Mouse (Mus musculus): ENCODE results near the gene Kcnc1. TPM values are rescaled to one million over a fixed set of nuclear protein-coding genes. Genes with fewer than 3 reads are reported as not detected.

The Kcnc1 gene
- polyA plus RNA-seq, 1 experiment from 2014 or later = 14.5 TPM

GRCm38 (mm10) chr7:46423951-46424350, 27.7 kb downstream of the Kcnc1 start:
- Histone ChIP-seq H3K4me1 (ENCODE audit: control insufficient read depth, insufficient read depth, low read depth, low read length) (peaks cover 30% of the 10 kb centered on the region), H3K4me3 (ENCODE audit: low read length) (no peak overlapping the region), H3K9ac (ENCODE audit: low read depth, low read length) (no peak overlapping the region), H3K9me3 (ENCODE audit: control insufficient read depth, low read length) (no peaks in the 10 kb centered on the region), H3K27ac (ENCODE audit: low read depth, low read length) (no peak overlapping the region), H3K27me3 (replicated peaks; ENCODE audit: control insufficient read depth, insufficient read depth, low read length) (no peaks in the 10 kb centered on the region), H3K36me3 (ENCODE audit: control insufficient read depth, insufficient read depth, low read length) (0 out of 2 replicates have a peak, but pooled peaks cover 6% of the 10 kb centered on the region), H3K4me2 (ENCODE audit: low read length) (no peak overlapping the region)
- 71% methylated on average over 3 of the region's 3 CpGs for WGBS
- no peak for ATAC-seq

- whole genome bisulfite sequencing = 45% methylated on average over 4 of the region's 4 CpGs
- no peak overlapping the region for H3K4me2 ChIP-seq (ENCODE audit: low read length)
- 0 out of 2 replicates have a peak, but pooled peaks cover 6% of the 10 kb centered on the region for H3K36me3 ChIP-seq (ENCODE audit: control insufficient read depth, insufficient read depth, low read length)
- H3K27me3 ChIP-seq (replicated peaks; ENCODE audit: control insufficient read depth, insufficient read depth, low read length) = no peaks in the 10 kb centered on the region
- H3K9me3 ChIP-seq (ENCODE audit: control insufficient read depth, low read length) = no peaks in the 10 kb centered on the region
- no peak overlapping the region for H3K27ac ChIP-seq (ENCODE audit: low read depth, low read length)
- no peak overlapping the region for H3K4me3 ChIP-seq (ENCODE audit: low read length)
- ATAC-seq = no peak
- H3K9ac ChIP-seq (ENCODE audit: low read depth, low read length) = no peak overlapping the region
- peaks cover 30% of the 10 kb centered on the region for H3K4me1 ChIP-seq (ENCODE audit: control insufficient read depth, insufficient read depth, low read depth, low read length)
Observed at GRCm38 (mm10) chr7:46425012-46425411, 28.7 kb downstream of the Kcnc1 start.

- ATAC-seq = peak; percentile 58
- WGBS = 26% methylated on average over 5 of the region's 5 CpGs
Observed at GRCm38 (mm10) chr7:46433874-46434273, 37.6 kb downstream of the Kcnc1 start.

DNA sequence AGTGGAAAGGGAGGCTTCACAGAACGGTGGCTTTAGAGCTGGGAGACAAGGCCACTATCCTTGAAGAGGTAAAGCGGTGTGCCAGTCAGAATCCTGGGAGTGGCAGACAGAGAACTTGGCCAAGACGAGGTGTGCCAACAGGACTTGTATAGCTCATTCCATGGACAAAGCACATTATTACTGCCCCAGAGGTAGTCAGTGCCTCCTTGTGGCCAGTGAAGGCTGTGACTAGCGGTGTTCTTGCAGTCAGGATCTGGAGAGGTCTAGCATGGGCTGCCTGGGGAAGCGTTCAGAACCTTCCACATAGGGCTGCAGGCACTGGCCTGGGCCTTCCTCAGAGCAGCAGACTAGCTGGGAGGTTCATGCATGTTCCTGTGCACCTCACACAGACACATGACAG, 39.5 kb downstream of the Kcnc1 start:
- H3K4me1 ChIP-seq (ENCODE audit: control insufficient read depth, insufficient read depth, low read depth, low read length) = peaks cover 3% of the 10 kb centered on the region
- H3K27me3 ChIP-seq (replicated peaks; ENCODE audit: control insufficient read depth, insufficient read depth, low read length) = no peaks in the 10 kb centered on the region
- no peaks in the 10 kb centered on the region for H3K9me3 ChIP-seq (ENCODE audit: control insufficient read depth, low read length)
- WGBS = 90% methylated on average over 5 of the region's 5 CpGs
- no peak overlapping the region for H3K9ac ChIP-seq (ENCODE audit: low read depth, low read length)
- no peak overlapping the region for H3K4me2 ChIP-seq (ENCODE audit: low read length)
- no peak for ATAC-seq
- no peak overlapping the region for H3K27ac ChIP-seq (ENCODE audit: low read depth, low read length)
- peaks cover 5% of the 10 kb centered on the region; the same call in 1 of the 2 replicates for H3K36me3 ChIP-seq (ENCODE audit: control insufficient read depth, insufficient read depth, low read length)
- H3K4me3 ChIP-seq (ENCODE audit: low read length) = no peak overlapping the region

More at GRCm38 (mm10) chr7:46433874-46434273, 37.6 kb downstream of the Kcnc1 start:
- Histone ChIP-seq H3K4me2 (ENCODE audit: low read length) (no peak overlapping the region), H3K9ac (ENCODE audit: low read depth, low read length) (no peak overlapping the region), H3K4me3 (ENCODE audit: low read length) (no peak overlapping the region), H3K4me1 (ENCODE audit: control insufficient read depth, insufficient read depth, low read depth, low read length) (peaks cover 3% of the 10 kb centered on the region), H3K9me3 (ENCODE audit: control insufficient read depth, low read length) (no peaks in the 10 kb centered on the region), H3K27me3 (replicated peaks; ENCODE audit: control insufficient read depth, insufficient read depth, low read length) (no peaks in the 10 kb centered on the region), H3K27ac (ENCODE audit: low read depth, low read length) (no peak overlapping the region), H3K36me3 (ENCODE audit: control insufficient read depth, insufficient read depth, low read length) (peaks cover 5% of the 10 kb centered on the region; the same call in 1 of the 2 replicates)

DNA sequence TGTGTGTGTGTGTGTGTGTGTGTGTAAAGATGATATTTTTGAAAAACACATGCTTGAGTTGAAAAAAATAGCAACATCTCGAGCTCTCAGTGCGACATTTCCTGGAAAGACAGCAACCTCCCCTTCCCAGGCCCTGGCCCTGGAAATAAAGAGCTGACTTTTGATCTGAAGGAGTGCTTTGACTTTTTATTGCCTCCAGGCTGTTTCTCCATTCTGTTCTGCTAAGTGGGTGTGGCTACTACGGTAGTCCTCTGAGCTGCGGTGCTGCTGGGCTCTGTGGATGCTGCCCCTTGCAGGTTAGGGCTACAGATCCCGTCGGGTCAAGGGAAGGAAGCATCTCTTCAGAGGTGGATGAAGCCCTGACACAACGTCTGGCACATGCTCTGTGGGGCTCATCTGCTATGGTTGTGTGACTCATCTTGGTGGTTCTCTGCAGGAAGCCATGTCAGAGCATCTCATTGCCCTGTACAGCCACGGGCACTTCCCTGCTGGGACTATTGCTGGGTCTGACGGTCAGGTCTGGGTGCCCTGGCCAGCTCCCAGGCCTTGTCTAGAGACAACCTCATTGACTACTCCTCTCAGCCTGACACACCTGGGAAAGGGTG, 42.3 kb downstream of the Kcnc1 start:
- WGBS = 56% methylated on average over 9 of the region's 9 CpGs
- Histone ChIP-seq H3K9me3 (ENCODE audit: control insufficient read depth, low read length) (no peaks in the 10 kb centered on the region), H3K4me2 (ENCODE audit: low read length) (no peak overlapping the region), H3K36me3 (ENCODE audit: control insufficient read depth, insufficient read depth, low read length) (peaks cover 2% of the 10 kb centered on the region; the same call in 1 of the 2 replicates), H3K4me3 (ENCODE audit: low read length) (no peak overlapping the region), H3K27ac (ENCODE audit: low read depth, low read length) (0 out of 2 replicates have a peak overlapping the region, but pooled peaks have one; percentile 44), H3K27me3 (replicated peaks; ENCODE audit: control insufficient read depth, insufficient read depth, low read length) (no peaks in the 10 kb centered on the region), H3K4me1 (ENCODE audit: control insufficient read depth, insufficient read depth, low read depth, low read length) (no peaks in the 10 kb centered on the region; the same call in 1 of the 2 replicates), H3K9ac (ENCODE audit: low read depth, low read length) (no peak overlapping the region; the same call in 1 of the 2 replicates)
- ATAC-seq = no peak

DNA sequence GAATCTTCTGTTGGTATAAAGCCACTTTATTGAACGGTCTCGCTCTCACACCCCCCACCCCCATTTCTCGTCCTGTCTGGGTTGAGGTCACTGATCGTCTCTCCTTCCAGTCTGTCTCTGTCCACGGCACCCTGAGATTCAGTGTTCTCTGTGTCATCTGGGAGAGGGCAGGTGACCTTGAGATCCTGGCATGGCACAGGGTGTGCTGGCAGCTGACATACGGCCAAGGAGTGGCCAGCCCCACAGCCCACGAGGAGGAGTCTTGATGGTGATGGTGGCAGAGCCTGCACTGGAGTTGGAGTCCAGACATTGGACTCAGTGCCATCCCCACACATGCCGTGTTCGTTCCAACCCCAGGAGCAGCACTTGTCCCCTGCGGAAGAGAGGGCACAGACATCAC, 46.9 kb downstream of the Kcnc1 start:
- H3K4me1 ChIP-seq (ENCODE audit: control insufficient read depth, insufficient read depth, low read depth, low read length) = peaks cover 4% of the 10 kb centered on the region
- H3K4me3 ChIP-seq (ENCODE audit: low read length) = no peak overlapping the region
- ATAC-seq = no peak
- no peaks in the 10 kb centered on the region for H3K27me3 ChIP-seq (replicated peaks; ENCODE audit: control insufficient read depth, insufficient read depth, low read length)
- H3K9me3 ChIP-seq (ENCODE audit: control insufficient read depth, low read length) = no peaks in the 10 kb centered on the region
- H3K27ac ChIP-seq (ENCODE audit: low read depth, low read length) = no peak overlapping the region
- H3K4me2 ChIP-seq (ENCODE audit: low read length) = no peak overlapping the region
- WGBS = 79% methylated on average over 10 of the region's 10 CpGs
- no peaks in the 10 kb centered on the region for H3K36me3 ChIP-seq (ENCODE audit: control insufficient read depth, insufficient read depth, low read length)
- no peak overlapping the region for H3K9ac ChIP-seq (ENCODE audit: low read depth, low read length)

GRCm38 (mm10) chr7:46445896-46446295, 49.6 kb downstream of the Kcnc1 start:
- H3K27ac ChIP-seq (ENCODE audit: low read depth, low read length) = no peak overlapping the region
- H3K4me3 ChIP-seq (ENCODE audit: low read length) = no peak overlapping the region
- 82% methylated on average over 6 of the region's 6 CpGs for WGBS
- no peak overlapping the region for H3K4me2 ChIP-seq (ENCODE audit: low read length)
- no peak for ATAC-seq
- H3K36me3 ChIP-seq (ENCODE audit: control insufficient read depth, insufficient read depth, low read length) = no peaks in the 10 kb centered on the region
- no peaks in the 10 kb centered on the region for H3K9me3 ChIP-seq (ENCODE audit: control insufficient read depth, low read length)
- peaks cover 15% of the 10 kb centered on the region for H3K4me1 ChIP-seq (ENCODE audit: control insufficient read depth, insufficient read depth, low read depth, low read length)
- H3K27me3 ChIP-seq (replicated peaks; ENCODE audit: control insufficient read depth, insufficient read depth, low read length) = no peaks in the 10 kb centered on the region
- no peak overlapping the region for H3K9ac ChIP-seq (ENCODE audit: low read depth, low read length)

GRCm38 (mm10) chr7:46447473-46448165, 51.3 kb downstream of the Kcnc1 start:
- no peaks in the 10 kb centered on the region for H3K27me3 ChIP-seq (replicated peaks; ENCODE audit: control insufficient read depth, insufficient read depth, low read length)
- no peak overlapping the region for H3K4me2 ChIP-seq (ENCODE audit: low read length)
- H3K9ac ChIP-seq (ENCODE audit: low read depth, low read length) = no peak overlapping the region
- ATAC-seq = no peak
- H3K27ac ChIP-seq (ENCODE audit: low read depth, low read length) = peak overlapping the region; percentile 25; the same call in 1 of the 2 replicates
- WGBS = 39% methylated on average over 9 of the region's 9 CpGs
- H3K36me3 ChIP-seq (ENCODE audit: control insufficient read depth, insufficient read depth, low read length) = no peaks in the 10 kb centered on the region
- H3K4me1 ChIP-seq (ENCODE audit: control insufficient read depth, insufficient read depth, low read depth, low read length) = peaks cover 15% of the 10 kb centered on the region
- H3K9me3 ChIP-seq (ENCODE audit: control insufficient read depth, low read length) = no peaks in the 10 kb centered on the region
- H3K4me3 ChIP-seq (ENCODE audit: low read length) = no peak overlapping the region

DNA sequence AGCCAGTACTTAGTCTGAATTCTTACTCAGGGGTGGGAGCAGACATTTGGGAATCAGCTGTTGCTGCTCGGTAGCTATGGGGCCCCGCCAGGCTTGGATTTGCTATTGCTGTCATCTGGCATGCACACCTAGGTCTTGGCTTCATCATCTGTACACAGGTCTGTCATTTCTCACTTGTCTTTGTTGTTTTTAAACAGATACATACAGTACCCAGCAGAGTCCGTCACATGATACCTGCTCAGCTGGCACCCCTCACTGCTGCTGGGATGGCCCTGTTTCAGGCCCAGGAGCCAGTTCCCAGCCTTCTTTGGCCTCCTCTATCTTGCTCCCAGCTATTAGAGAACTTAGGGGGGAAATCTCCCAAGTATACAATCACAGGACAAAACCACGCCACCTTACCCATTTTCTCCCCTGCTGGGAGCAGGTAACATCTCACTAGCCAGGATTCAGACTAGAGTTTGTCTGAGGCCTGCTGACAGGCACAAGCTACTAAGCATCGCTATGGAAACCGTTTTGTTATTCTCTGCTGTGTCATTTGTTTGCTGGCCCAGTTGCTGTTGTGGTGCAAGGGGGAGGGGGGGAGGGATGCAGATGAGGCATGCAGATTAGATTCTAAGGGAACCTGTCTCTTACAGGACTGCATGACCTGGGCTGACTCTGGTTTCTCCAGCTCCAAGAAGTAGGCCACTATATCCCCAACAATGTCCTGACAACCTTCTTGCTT, 52.8 kb downstream of the Kcnc1 start:
- Histone ChIP-seq H3K9ac (ENCODE audit: low read depth, low read length) (peak overlapping the region; percentile 13; the same call in 1 of the 2 replicates), H3K27me3 (replicated peaks; ENCODE audit: control insufficient read depth, insufficient read depth, low read length) (no peaks in the 10 kb centered on the region), H3K36me3 (ENCODE audit: control insufficient read depth, insufficient read depth, low read length) (no peaks in the 10 kb centered on the region), H3K4me1 (ENCODE audit: control insufficient read depth, insufficient read depth, low read depth, low read length) (peaks cover 22% of the 10 kb centered on the region), H3K27ac (ENCODE audit: low read depth, low read length) (peak overlapping the region; percentile 49), H3K4me3 (ENCODE audit: low read length) (no peak overlapping the region), H3K4me2 (ENCODE audit: low read length) (no peak overlapping the region), H3K9me3 (ENCODE audit: control insufficient read depth, low read length) (no peaks in the 10 kb centered on the region)
- WGBS = 37% methylated on average over 6 of the region's 6 CpGs
- ATAC-seq = peak; percentile 55
